Mouse (Mus musculus) frontal cortex, adult 2 months (tissue): ENCODE results near the gene Ell3. TPM values are rescaled to one million over a fixed set of nuclear protein-coding genes. Genes with fewer than 3 reads are reported as not detected.

Experiments used
- DNase-seq, 2 experiments: peaks; one replicate each; pipeline ENCODE4 v3.0.0; 2022; ENCODE audit warnings: low spot score in 1 of 2; ENCODE audit errors: extremely low spot score in 1 of 2
- polyA plus RNA-seq: library from polyadenylated mRNA; depleted of rRNA; stranded (reverse); fragments of >200 nt; gene quantifications from 2 replicates; pipeline ENCODE4 v1.2.3, GENCODE M21; 2012; rRNA removed

Gene Ell3
- polyA plus RNA-seq, 1 experiment: 0.60 TPM

DNA sequence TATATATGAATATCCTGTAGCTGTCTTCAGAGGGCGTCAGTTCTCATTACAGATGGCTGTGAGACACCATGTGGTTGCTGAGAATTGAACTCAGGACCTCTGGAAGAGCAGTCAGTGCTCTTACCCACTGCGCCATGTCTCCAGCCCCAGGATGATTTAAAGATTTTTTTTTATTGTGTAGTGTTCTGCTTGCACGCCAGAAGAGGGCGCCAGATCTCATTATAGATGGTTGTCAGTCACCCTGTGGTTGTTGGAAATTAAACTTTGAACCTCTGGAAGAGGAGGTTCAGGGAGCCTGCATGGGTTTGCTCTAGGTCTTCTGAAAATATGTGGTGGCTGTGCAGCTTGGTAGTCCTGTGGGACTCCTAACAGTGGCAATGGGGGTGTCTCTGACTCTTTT lies 35.9 kb downstream of the Ell3 start:
- DNase-seq: peak in 1 of 2 experiments; percentile 20

DNA sequence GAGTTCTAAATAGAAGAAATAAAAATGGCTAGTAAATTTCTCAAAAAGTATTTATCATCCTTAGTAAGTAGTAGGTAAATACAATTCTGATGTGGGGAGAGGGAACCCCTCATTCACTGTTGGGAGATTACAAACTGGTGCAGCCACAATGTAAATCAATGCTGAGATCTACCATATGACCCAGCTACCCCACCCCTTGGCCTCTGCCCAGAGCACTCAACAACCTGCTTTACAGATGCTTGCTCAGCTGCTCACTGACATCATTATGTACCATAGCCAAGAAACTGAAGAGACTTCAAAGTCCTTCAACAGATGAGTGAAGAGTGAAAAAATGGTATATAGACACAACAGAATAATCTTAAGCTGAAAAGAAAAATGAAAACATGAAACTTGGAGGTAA lies 40.8 kb downstream of the Ell3 start:
- no peak for DNase-seq

DNA sequence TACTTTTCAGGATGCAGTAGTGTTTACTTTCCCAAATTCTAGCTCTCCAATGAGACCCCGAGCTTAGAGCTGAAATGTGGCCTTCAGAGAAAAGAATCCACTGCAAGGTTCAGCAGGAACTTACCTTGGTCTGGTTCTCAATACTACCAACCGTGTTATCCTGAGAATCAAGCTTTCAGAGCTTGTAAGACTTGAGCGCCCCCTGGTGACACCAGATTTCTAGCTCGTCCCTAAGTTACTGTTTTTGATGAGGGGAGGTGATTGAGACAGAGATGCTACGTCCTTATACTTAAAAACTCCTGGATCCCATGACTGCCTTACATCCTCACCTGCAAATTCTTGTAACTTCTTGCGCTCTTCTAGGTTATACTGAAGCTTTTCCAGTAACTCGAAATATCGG lies 47.5 kb downstream of the Ell3 start:
- peak; percentile 25 to 97 for DNase-seq

Other genes starting within 250 kb of the Ell3 start
- 77.5 and 90.7 TPM in 2 replicates for gene Trp53bp1, start 172.9 kb downstream of the Ell3 start, polyA plus RNA-seq
- gene Map1a, start 154.7 kb downstream of the Ell3 start, polyA plus RNA-seq: 212 and 218 TPM in 2 replicates
- 96.5 and 104 TPM in 2 replicates for gene Ppip5k1, start 88.9 kb downstream of the Ell3 start, polyA plus RNA-seq
- 224 and 248 TPM in 2 replicates for gene Ckmt1, start 86.6 kb downstream of the Ell3 start, polyA plus RNA-seq
- 0.78 and 0.88 TPM in 2 replicates for gene Strc, start 57.1 kb downstream of the Ell3 start, polyA plus RNA-seq
- gene Pdia3, start 30.5 kb downstream of the Ell3 start, polyA plus RNA-seq: 102 TPM in 2 replicates
- 8.4 and 8.6 TPM in 2 replicates for gene Catsper2, start 30.5 kb downstream of the Ell3 start, polyA plus RNA-seq
- 357 and 519 TPM in 2 replicates for gene Serf2, start 4.9 kb upstream of the Ell3 start, polyA plus RNA-seq
- gene Hypk, start 9.0 kb upstream of the Ell3 start, polyA plus RNA-seq: 35.6 and 35.9 TPM in 2 replicates
- 0.55 and 1.4 TPM in 2 replicates for gene Serinc4, start 12.5 kb upstream of the Ell3 start, polyA plus RNA-seq
- 36.0 and 38.5 TPM in 2 replicates for gene Mfap1b, start 29.8 kb upstream of the Ell3 start, polyA plus RNA-seq
- 19.4 and 19.9 TPM in 2 replicates for gene Mfap1a, start 62.4 kb upstream of the Ell3 start, polyA plus RNA-seq
- 3.5 and 4.2 TPM in 2 replicates for gene Wdr76, start 62.4 kb upstream of the Ell3 start, polyA plus RNA-seq